Comparison of ENCODE assay signal across 9 mouse cellular contexts in genomic region chr1:39446178-39446577, GRCm38 (mm10). TPM values are rescaled to one million over a fixed set of nuclear protein-coding genes. Genes with fewer than 3 reads are reported as not detected.
DNase-seq lines count a peak whose midpoint lies in the region; ATAC-seq and TF ChIP-seq lines count a peak whose summit lies in the region.
"Had no signal": no experiment of that assay in that cellular context is flagged by ENCODE, and none has a peak within 500 bp of the region (broad histone marks: within the 10 kb centered on the region; RNA-seq: fewer than 3 reads in every experiment).

No protein-coding gene starts in this region.

- H3K4me3 ChIP-seq in hindbrain, postnatal 0 days (ENCODE audit: low read length) = no peak overlapping the region
- no peak overlapping the region for H3K4me3 ChIP-seq in hindbrain, embryonic 11.5 days (ENCODE audit: low read depth, low read length)
- no peak overlapping the region for H3K4me3 ChIP-seq in kidney, adult 2 months (ENCODE audit: insufficient read depth, low read depth, low read length)

- H3K4me1 ChIP-seq in hindbrain, postnatal 0 days (ENCODE audit: insufficient read depth, low read length) = peaks cover 29% of the 10 kb centered on the region
- no peaks in the 10 kb centered on the region for H3K4me1 ChIP-seq in hindbrain, embryonic 11.5 days (replicated peaks; ENCODE audit: control insufficient read depth, insufficient read depth, low read length)
- no peaks in the 10 kb centered on the region for H3K4me1 ChIP-seq in kidney, adult 2 months (ENCODE audit: control insufficient read depth, insufficient read depth, low read length)

- TF ChIP-seq POLR2A in kidney, adult 2 months (IDR thresholded peaks at IDR 0.05; ENCODE audit: low read depth, low read length) = no peak

- 42% methylated on average over 5 of the region's 5 CpGs for WGBS in hindbrain, postnatal 0 days
- WGBS in hindbrain, embryonic 11.5 days = 80% methylated on average over 5 of the region's 5 CpGs
- WGBS in kidney, adult 2 months = 87% methylated on average over 5 of the region's 5 CpGs

- intact Hi-C loops in left cerebral cortex, postnatal 14 days (cut with DNase I) = no loop called here

- no peaks in the 10 kb centered on the region for H3K36me3 ChIP-seq in hindbrain, postnatal 0 days (ENCODE audit: insufficient read depth, low read length)
- H3K36me3 ChIP-seq in hindbrain, embryonic 11.5 days (ENCODE audit: control insufficient read depth, insufficient read depth, low read length) = no peaks in the 10 kb centered on the region
- H3K36me3 ChIP-seq in kidney, adult 2 months (ENCODE audit: control insufficient read depth, insufficient read depth, low read length) = no peaks in the 10 kb centered on the region

- TF ChIP-seq CTCF in hindbrain, postnatal 0 days (IDR thresholded peaks at IDR 0.05; ENCODE audit: low read depth) = no peak
- TF ChIP-seq CTCF in kidney, adult 2 months (conservative IDR thresholded peaks at IDR 0.05; ENCODE audit: insufficient read depth, insufficient read length, low read depth, low read length) = no peak

- no peak overlapping the region for H3K9ac ChIP-seq in hindbrain, postnatal 0 days (replicated peaks; ENCODE audit: low read length)
- no peak overlapping the region for H3K9ac ChIP-seq in hindbrain, embryonic 11.5 days (ENCODE audit: low read depth, low read length)

- H3K9me3 ChIP-seq in hindbrain, postnatal 0 days (ENCODE audit: low read length) = no peaks in the 10 kb centered on the region
- H3K9me3 ChIP-seq in hindbrain, embryonic 11.5 days (ENCODE audit: control insufficient read depth, low read length) = no peaks in the 10 kb centered on the region
- H3K9me3 ChIP-seq: G1E had no signal

- peak overlapping the region; percentile 11; the same call in 1 of the 2 replicates for H3K27ac ChIP-seq in hindbrain, postnatal 0 days
- H3K27ac ChIP-seq in hindbrain, embryonic 11.5 days (ENCODE audit: low read depth, low read length) = no peak overlapping the region
- H3K27ac ChIP-seq in kidney, adult 2 months (ENCODE audit: insufficient read depth, low read depth, low read length) = no peak overlapping the region

- peak; percentile 49 for DNase-seq in hindbrain, postnatal 0 days (ENCODE audit: low spot score)
- DNase-seq in hindbrain, embryonic 11.5 days (ENCODE audit: low spot score) = no peak
- peak; percentile 79 to 90 for DNase-seq in left cerebral cortex, postnatal 14 days (ENCODE audit: low spot score in 2 of 2)
- DNase-seq in right cerebral cortex, postnatal 4 days = peak; percentile 58
- no peak for DNase-seq in kidney, adult 2 months
- DNase-seq in kidney, postnatal 25 days = no peak
- no peak for DNase-seq in heart, postnatal 4 days

- no peak for ATAC-seq in hindbrain, postnatal 0 days
- ATAC-seq in hindbrain, embryonic 11.5 days (ENCODE audit: low FRiP score) = no peak
- ATAC-seq in common myeloid progenitor, adult 5-6 weeks (replicated peaks; ENCODE audit: low read depth, poor library complexity, severe bottlenecking) = peak; percentile 53

- no peaks in the 10 kb centered on the region for H3K27me3 ChIP-seq in hindbrain, postnatal 0 days (ENCODE audit: insufficient read depth, low read length)
- H3K27me3 ChIP-seq in hindbrain, embryonic 11.5 days (ENCODE audit: control insufficient read depth, insufficient read depth, low read length) = no peaks in the 10 kb centered on the region
- no peaks in the 10 kb centered on the region for H3K27me3 ChIP-seq in kidney, adult 2 months (replicated peaks; ENCODE audit: control insufficient read depth, insufficient read depth, low read length)

- no peak overlapping the region for H3K4me2 ChIP-seq in hindbrain, postnatal 0 days (ENCODE audit: low read depth, low read length)
- H3K4me2 ChIP-seq in hindbrain, embryonic 11.5 days (replicated peaks; ENCODE audit: low read depth, low read length) = no peak overlapping the region

RNA-seq across cellular contexts. Expression of gene Tbc1d8, which starts 32.4 kb away (rescaled TPM):
- total RNA-seq in hindbrain, postnatal 0 days (2014; rRNA removed) = 17.4 and 17.7 TPM in 2 replicates
- 7.6 and 7.8 TPM in 2 replicates for polyA plus RNA-seq in hindbrain, postnatal 0 days (2015; fragmentation: Nextera tagmentation; extraction: Ambion mirVana)
- polyA plus RNA-seq in hindbrain, embryonic 11.5 days (2014; fragmentation: Nextera tagmentation; extraction: Ambion mirVana) = 5.3 and 6.5 TPM in 2 replicates
- 4.1 and 6.7 TPM in 2 replicates for total RNA-seq in common myeloid progenitor, adult 5-6 weeks (2017)
- 10 to 100 TPM; 13.9 to 16.8 TPM for total RNA-seq in left cerebral cortex, postnatal 14 days (2021)
- polyA plus RNA-seq in kidney, adult 2 months (2012; rRNA removed) = 5.1 and 5.2 TPM in 2 replicates
- total RNA-seq in heart, postnatal 4 days (2021) = 1 to 10 TPM; 8.1 to 8.9 TPM

Comparison
In these comparisons a context has a peak if more than half of its experiments do, and no peak if none do; other contexts are left out.
1. DNase-seq: peak in hindbrain, postnatal 0 days (single experiment), left cerebral cortex, postnatal 14 days (2 of 2) and right cerebral cortex, postnatal 4 days (single experiment); none in hindbrain, embryonic 11.5 days (single experiment), kidney, adult 2 months (single experiment), kidney, postnatal 25 days (0 of 2) and heart, postnatal 4 days (single experiment).